Mouse (Mus musculus) cortical plate, adult 2 months (tissue): ENCODE data around the gene Cic.

Experiments
- CTCF ChIP-seq: fragments of 200-500 bp; IDR thresholded peaks from 2 replicates; pipeline ENCODE4 v1.5.1; 2011; ENCODE audit warnings: mild to moderate bottlenecking, control low read depth, low read length; ENCODE audit not compliant: insufficient read depth; ENCODE audit errors: extremely low read depth
- POLR2A ChIP-seq: fragments of 200-500 bp; IDR thresholded peaks from 2 replicates; pipeline ENCODE4 v1.6.1; 2011; ENCODE audit warnings: mild to moderate bottlenecking, low read length, control low read depth; ENCODE audit not compliant: insufficient read depth; ENCODE audit errors: extremely low read depth

DNA sequence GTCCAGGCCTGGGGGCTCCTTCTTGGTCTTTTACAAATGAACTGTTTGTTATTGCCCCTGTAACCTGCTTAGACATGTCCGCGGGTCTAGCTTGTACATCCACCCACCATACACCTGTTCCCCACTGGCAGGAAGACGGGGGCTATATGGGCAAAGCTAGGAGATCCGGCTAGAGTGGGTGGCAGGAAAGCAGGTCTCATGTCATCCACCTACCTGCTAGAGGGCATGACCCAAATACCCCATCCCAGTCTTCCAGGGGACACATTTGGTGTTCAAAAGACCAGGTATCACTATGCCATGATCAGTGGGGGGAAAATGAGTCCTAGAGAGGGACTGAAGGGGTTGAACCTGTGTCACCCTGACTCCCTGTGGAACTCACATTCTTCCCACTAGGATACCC lies 9.9 kb downstream of the Cic start:
- no peak for TF ChIP-seq POLR2A
- TF ChIP-seq CTCF, result no peak
